Mouse (Mus musculus): ENCODE measurements at regions not wholly inside any gene's neighbourhood (a gene's known extent, or its start where the extent isn't known, plus 50 kb on each side); places are given as distances from the start of the nearest gene placed in this dataset.

- TF ChIP-seq CHD2 (IDR thresholded peaks at IDR 0.05; ENCODE audit: low read depth, low read length) = no peak
- TF ChIP-seq ZC3H11A (IDR thresholded peaks at IDR 0.05; ENCODE audit: borderline replicate concordance, low read depth, low read length) = no peak
- no peak for TF ChIP-seq ZNF384 (IDR thresholded peaks at IDR 0.05; ENCODE audit: low read depth, low read length)
- TF ChIP-seq HCFC1 (IDR thresholded peaks at IDR 0.05; ENCODE audit: borderline replicate concordance, insufficient read depth, low read length) = no peak
- TF ChIP-seq MAFK (IDR thresholded peaks at IDR 0.05; ENCODE audit: insufficient read depth, low read depth, low read length) = no peak
Observed at GRCm38 (mm10) chr16:92891741-92892140, 65.8 kb upstream of the Runx1 start.
